Mouse (Mus musculus) adrenal gland, postnatal 36 days (tissue): ENCODE results near the gene Csmd2. TPM values are rescaled to one million over a fixed set of nuclear protein-coding genes. Genes with fewer than 3 reads are reported as not detected.
"Not testable (repeated sequence)": the region's sequence is repeated elsewhere in the genome, so short reads cannot be mapped to it uniquely, and the experiment has no call there.

Experiments
- DNase-seq, 2 experiments: peaks; one replicate each; pipeline ENCODE4 v3.0.0; 2021; ENCODE audit warnings: mixed read lengths in 1 of 2
- total RNA-seq, 2 experiments: library from RNA; stranded (reverse); gene quantifications; 2 replicates each; pipeline ENCODE4 v1.2.3; 2021

Csmd2 gene
- total RNA-seq, 2 experiments from 2014 or later, result 0.70 to 1.3 TPM

DNA sequence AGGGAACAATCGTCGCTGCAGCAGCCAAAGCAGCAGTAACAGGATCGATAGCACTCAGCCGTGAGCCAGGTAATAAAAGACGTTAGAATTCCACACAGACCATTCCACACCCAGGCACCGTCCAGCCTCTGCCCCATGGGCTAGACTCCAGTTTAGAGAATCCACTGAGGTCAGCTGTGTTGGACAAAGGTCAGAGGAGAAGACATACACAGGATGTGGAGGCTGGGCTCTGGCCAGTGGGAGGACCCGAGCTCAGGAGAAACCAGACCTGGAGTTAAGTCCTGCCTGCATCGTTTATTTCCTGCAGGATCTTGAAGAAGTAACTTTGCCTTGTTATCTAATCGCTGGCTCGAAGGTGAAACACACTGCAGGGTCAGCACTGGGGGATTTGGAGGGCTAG, 519.2 kb downstream of the Csmd2 start:
- DNase-seq, result no peak

DNA sequence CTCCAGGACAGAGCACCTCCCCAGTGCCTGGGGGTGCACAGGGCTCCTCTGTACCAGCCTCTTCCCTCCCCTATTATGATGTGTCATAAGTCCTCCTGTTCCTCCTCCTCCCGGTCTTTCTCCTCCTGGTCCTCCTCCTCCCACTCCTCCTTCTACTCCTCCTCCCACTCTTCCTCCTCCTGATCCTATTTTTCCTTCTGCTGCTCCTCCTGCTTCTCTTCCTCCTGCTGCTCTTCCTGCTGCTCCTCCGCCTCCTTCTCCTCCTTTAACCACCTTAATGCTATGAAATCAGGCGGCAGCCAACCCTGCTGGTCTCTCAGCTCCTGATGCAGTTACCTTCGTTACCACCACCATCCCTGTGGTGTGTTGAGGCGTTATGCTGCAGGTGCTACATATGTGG, 522.2 kb downstream of the Csmd2 start:
- DNase-seq, result no peak

DNA sequence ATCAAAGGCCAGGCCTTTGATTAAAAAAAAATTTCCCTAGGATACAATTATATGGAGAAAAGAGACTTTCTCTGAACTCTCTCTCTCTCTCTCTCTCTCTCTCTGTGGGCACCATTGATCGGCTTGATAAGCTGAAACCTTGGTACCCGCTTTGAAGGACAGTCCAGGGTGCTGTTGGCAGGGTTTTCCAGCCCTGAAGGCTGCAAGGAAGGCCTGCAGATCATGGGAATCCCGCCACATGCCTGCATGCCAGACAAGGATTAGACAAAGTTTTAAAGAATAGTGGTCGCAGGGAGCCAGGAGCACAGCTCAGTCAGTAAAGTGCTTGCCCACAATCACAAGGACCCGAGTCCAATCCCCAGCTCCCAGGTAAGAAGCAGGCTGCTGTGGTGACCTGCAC, 526.8 kb downstream of the Csmd2 start:
- peak; percentile 58 to 68 for DNase-seq

DNA sequence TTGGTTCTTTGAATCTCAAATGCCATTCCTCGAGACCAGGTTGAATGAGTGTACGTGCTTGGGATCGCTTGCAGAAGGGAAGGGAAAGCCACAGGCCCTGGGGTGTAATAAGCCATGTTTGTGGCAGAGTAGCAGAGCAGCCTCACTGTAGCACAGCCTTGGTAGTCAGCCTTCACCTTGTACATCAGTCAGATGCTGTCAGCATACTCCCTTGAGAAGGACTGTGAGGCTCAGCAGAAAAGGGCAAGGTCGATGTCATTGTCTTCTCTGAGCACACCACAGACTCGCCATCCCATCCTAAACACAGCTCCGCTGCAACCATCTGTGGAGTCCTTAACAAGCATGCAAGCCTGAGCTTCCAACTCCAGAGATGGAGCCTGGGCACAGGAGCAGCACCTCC, 533.6 kb downstream of the Csmd2 start:
- peak; percentile 54 to 61 for DNase-seq

DNA sequence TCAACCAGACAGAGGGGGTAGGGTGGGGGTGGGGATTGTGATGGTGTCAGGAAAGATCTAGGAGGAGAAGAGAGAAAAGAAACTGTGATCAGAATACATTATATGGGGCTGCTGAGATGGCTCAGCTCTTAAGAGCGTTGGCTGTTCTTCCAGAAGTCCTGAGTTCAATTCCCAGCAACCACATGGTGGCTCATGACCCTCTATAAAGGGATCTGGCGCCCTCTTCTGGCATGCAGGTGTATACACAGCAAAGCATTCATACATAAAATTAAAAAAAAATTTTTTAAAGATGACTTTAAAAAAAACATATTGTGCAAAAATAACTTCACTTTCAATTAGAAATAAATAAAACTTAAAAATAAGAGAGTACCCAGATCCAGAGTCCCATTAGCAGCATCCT, 555.7 kb downstream of the Csmd2 start:
- DNase-seq, result peak; percentile 44 to 56

DNA sequence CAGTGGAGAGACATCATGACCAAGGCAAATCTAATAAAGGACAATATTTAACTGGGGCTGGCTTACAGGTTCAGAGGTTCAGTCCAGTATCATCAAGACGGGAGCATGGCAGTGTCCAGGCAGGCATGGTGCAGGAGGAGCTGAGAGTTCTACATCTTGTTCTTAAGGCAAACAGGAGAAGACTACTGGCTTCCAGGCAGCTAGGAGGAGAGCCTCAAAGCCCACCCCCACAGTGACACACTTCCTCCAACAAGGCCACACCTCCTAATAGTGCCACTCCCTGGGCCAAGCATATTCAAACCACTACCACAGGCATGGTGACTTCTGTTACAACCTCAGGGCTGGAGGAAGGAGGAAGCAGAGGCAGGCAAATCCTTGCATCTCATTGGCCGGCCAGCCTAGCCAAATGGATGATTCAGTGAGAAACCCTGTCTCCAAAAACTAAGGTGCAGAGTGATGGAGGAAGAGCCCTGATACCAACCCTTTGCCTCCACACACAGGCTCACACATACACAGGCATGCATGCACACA, 556.4 kb downstream of the Csmd2 start:
- DNase-seq, result not testable (repeated sequence)

DNA sequence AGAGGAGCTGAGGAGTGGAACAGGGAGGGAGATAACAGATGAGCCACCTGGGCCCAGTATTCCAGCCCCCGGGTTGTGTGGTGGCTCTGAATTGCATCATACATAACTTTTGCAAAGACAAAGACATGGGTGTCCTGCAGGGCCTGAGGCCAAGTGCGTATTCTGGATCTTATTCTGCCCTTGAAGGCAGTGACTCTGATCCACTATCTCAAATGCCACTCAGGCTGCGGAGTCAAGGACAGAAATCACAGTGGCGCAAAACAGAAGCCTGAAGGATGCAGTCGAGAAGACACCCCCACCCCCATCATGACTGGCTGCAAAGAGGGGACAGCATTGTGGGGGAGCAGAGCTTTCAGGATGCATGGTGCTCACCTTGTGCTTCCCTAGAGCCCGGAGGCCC, 563.1 kb downstream of the Csmd2 start:
- DNase-seq, result peak; percentile 66 to 71

DNA sequence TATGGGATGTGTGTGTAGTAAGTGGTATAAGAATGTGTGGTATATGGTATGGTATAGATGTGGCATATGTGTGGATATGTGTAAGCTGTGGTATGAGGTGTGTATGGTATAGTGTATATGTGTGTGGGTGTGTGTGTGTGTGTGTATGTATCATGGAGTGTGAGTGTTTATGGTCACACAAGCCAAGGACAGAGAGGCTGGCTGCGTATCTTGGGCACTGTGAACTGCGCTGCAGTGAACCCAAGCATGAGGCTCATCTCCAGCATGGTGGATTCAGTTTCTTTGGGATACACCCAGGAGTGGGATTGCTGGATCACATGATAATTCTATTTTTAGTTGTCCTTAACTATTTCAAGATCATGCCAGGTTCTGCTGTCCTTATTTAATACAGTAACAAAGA, 566.5 kb downstream of the Csmd2 start:
- no peak for DNase-seq

DNA sequence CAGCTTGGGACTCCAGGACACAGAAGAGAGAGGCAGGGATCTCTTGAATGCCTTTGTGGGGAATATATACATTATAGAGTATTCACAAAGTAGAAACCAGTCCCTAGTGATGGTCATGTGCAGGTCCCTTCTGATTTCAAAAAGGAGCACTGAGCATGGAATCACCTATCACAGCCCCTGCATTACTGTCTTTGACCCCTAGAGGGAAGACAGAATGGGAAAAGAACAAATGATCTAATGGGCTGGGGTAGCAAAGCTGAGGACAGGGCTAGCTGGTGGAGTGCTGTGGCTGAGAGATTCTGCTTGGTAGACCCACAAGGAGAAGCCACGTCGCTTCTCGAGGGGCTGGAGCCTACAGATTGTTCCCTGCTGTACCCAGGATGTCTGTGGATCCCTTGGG, 572.7 kb downstream of the Csmd2 start:
- no peak for DNase-seq

DNA sequence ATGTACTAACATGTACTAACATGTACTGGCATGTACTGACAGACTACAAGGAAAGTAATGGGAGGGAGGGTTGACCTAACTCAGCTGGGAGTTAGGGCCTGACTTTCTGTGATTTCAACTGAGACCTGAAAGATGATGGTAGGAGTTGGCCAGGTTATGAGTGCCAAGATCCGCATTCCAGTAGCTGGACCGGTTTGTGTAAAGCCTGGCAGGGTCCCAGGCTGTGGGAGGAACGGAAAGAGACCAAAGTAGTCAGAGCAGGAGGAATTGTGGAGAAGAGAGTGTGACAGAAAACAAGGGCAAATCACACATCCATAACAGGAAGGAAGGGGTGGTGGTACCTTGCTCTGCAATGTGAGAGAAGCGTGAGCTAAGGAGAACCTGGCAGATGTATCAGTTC, 588.2 kb downstream of the Csmd2 start:
- DNase-seq, result no peak

DNA sequence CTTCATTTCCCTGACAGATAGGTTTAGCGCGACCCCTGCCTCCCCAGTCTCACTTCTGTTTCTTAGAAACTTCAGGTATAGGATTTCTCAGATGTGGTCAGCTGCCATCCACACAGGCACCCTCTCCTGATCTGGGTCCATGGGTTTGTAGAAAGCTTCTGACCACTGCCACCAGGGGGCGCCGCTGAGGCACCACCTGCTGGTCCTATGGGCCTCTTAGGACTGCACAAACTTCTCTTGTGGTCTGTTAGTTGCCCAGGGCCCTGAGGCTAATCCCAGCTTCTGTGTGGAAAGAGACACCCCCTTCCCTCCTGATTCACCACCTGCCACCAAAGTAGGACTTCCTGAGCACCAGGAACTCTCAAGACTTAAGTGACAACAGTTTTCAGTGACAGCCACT, 591.5 kb downstream of the Csmd2 start:
- peak; percentile 55 to 73 for DNase-seq

DNA sequence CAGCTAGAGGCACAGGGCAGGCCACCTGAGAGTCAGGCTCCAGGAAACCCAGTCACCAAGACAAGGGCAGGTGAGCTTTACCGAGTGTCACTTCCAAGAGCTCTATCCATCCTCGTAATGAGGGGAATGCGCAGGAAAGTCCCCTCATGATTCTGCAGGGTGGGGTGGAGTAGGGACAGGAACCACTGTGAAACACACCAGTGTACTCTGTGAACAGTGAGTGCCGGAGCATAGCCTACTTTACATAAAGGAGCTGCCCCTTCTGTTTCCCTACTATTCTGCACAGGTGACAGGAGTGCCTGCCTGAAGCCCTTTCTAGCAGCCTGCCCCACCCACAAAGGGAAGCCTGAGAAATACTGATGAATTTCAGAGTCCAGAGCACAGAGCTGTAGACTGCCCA, 605.6 kb downstream of the Csmd2 start:
- DNase-seq, result no peak

DNA sequence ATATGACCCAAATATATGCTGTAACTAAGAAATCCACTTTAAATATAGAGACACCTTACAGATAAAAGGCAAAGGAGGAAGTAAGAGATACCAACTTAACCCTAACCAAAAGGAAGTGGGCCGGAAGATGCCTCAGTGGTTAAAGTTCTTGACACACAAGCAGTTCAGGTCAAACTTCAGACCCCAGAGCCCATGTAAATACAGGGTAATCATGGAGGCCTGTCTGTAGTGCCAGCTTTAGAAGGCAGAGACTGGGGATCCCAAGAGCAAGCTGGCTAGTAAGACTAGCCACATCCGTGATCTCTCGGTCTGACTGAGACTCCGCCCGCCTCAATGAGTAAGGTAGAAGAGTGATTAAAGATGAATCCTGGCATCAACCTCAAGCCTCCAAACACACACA, 606.4 kb downstream of the Csmd2 start:
- no peak for DNase-seq

DNA sequence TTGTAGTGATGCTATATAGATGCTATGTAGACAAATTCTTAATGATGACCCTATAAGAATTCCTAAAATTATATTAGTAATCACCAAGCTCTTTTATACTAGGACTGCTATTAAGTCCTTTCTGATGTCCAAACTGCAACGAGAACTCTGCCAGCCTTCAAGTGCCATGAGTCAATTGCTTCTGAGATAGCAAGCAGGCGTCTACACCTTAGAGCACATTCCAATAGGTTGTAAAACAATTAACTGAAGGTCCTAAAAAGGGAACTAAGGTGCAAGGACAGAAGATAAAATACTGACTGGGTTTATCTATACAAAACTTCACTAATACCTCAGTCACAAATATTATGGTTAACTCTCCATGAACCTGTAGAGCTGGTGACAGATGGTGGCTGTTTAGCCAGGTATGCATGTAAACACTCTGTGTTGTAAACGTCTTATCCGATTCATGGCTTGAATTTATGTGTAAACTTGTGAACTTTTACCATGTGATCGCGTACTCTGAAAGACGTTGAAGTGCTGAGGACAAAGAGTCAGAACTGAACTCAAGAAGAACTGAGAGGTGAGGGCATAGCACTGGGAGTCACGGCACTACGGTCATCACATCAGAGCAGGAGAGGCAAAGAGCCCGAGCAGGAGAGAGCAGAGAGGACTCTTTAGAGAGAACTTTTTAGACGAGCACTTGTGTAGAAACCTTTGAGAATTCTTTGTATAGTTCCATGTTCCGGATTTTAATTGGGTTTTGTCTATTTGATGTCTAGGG, 610.3 kb downstream of the Csmd2 start:
- no peak for DNase-seq

DNA sequence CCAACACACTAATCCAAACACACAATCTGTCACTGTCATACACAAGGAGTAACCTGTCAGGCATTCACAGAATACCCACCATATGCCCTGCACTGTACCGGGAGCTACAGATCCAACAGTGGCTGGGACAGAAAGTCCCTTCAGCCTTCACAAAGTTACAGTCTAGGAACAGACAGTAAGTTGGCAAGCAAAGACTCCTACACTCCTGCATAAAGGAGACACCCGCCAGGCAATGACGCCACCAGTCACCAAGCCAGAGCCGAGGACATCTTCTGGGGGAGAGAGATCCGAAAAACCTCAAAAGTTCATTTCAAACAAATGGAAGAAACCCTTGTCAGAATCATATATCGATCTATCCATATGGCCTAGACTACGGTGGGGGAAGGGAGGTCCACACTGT, 618.9 kb downstream of the Csmd2 start:
- peak; percentile 50 to 62 for DNase-seq

DNA sequence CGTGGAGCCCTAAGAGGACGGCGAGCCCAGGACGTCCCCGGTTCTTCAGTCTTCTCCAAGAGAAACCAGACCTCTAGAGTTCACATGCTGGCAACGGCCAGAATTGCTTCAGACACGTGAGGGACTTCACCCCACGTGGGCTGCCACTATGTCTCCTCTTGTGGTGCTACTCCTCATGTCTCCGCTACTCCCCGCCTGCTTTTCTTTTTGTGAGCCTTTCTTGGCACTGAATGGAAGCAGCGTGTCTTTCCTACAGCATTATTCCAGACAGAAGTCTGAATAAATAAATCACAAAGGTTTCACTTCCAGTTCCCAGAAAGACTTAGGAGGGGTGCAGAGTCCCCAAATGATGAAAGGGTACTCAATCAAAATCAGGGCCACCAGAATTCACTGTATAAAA, 620.0 kb downstream of the Csmd2 start:
- DNase-seq, result no peak

DNA sequence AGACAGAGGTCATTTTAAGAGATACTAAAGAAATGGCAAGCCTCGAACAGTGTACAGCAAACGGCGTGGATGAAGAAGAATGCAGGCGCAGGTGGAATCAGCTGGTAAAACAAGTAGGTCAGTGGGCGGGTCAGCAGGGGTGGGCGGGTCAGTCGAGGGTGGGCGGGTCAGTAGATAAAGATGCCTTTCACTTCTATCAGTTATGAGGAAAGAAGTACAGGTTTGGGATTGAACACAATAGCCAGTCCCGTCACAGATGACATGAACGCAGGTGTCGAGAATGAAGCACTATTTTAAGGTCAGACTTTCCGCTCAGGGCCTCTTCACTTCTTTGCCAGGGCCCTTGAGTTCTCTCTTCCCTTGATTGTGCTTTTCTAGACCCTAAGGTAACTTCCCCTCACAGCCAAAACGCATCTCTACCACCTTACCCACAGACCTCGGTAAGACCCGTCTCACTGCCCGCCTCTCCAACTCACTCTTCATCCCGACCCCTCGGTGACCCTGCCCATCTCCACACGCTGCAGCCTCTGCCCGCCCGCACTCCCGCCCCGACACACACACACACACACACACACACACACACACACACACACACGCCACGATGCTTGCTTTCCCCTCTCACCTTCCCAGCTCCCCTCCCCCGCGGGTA, 621.7 kb downstream of the Csmd2 start:
- peak in 1 of 2 experiments; percentile 32 for DNase-seq

DNA sequence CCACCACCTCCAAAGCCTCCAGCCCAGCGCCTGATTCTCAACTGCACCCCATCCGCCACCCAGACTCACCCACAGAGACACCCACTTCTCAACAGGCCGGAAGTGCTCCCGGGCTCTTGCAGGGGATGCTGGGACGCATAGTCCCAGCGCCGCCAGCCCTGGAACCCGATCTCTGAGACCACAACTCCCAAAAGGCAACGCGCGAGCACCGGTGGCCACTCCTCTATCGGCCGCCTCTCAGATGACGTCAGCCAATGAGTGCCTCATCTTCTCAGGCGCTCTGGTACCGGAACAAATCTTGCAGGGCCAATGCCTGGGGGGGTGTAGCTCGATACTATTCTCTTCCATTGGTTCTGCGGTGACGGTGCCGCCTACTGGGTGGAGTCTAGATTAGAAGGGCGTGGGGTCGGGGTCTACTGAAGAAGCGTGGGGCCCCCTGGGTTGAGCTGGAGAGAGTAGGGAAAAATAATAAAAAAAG, 622.3 kb downstream of the Csmd2 start, which contains the start of gene Zscan20:
Gene Zscan20 (minus strand): TSS at position 174 of the 478 bp plus-strand sequence.
- peak; percentile 96 for DNase-seq

DNA sequence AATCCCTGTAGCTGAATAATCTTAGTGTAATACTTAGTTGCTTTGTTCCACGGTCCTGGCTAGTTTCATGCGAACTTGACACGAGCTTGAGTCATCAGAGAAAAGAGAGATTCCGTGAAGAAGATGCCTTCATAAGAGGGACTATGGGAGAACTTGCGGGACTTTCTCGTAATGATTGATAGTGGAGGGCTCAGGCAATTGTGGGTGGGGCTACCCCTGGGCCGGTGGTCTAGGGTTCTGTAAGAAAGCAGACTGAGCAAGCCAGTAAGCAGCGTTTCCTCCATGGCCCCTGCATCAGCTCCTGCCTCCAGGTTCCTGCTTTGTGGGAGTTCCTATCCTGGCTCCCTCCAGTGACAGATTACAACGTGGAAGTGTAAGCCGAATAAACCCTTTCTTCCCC, 623.0 kb downstream of the Csmd2 start:
- no peak for DNase-seq

DNA sequence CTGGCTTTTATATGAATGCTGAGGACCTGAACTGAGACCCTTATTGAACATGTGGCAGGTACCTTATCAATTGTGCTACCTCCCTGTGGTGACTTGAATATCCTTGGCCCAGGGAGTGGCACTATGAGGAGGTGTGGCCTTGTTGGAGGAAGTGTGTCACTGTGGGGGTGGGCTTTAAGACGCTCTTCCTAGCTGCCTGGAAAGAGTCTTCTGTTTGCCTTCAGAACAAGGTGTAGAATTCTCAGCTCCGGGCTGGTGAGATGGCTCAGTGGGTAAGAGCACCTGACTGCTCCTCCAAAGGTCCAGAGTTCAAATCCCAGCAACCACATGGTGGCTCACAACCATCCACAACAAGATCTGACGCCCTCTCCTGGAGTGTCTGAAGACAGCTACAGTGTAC, 624.1 kb downstream of the Csmd2 start:
- not testable (repeated sequence) for DNase-seq

DNA sequence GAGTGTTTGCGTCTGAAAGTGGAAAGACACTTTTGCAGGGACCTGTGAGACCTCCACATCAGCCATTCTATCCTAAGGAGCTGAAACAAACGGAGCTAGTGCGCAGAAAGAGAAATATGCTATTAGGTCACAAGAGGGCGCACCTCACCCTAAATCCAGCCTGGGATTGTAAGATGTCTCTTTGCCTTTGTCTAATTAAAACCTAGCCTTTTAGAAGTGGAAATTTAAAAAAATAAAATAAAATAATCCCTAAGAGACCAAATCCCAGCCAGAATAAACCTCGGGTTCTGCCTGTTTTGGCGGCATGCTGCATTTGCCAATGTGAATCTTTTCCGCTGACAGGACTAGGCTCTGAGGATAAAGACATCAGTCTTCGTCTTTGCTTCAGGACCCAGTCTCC, 625.7 kb downstream of the Csmd2 start:
- DNase-seq, result peak in 1 of 2 experiments; percentile 59

DNA sequence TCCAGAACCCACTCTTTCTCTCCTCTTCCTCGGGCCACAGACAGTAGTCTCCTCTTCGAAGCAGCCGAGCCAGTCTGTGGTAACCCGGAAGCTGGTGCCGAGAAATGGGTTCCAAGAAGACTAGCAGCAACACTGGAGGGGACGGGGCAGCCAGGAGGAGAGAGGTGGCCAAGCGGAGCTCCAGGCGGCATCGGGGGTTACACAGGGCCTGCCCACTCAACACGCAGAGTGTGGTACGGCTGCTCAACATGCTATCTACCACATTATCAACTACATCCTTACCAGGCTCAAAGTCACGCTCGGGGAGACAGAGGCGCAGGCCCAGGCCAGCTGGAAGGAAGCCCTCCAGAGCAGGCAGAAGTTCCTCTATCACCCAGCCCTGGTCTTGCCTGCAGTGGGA, 628.1 kb downstream of the Csmd2 start:
- no peak for DNase-seq
